Mouse (Mus musculus) forebrain, embryonic 13.5 days (tissue): ENCODE data around the gene Nme2. TPM values are rescaled to one million over a fixed set of nuclear protein-coding genes. Genes with fewer than 3 reads are reported as not detected.
A peak's percentile ranks its signal among the peaks of the same experiment; 100 is the strongest.

Experiments used
- ATAC-seq: fragments of 200-750 bp; cut with Nextera tagmentation; 2 replicates; pipeline ENCODE4 v1.8.0; 2017
- H3K27ac ChIP-seq: fragments of 300-500 bp; sonication (generic); 2 replicates; pipeline ENCODE4 v1.5.1; 2015; ENCODE audit warnings: inconsistent platforms, mild to moderate bottlenecking, moderate library complexity
- H3K27me3 ChIP-seq: fragments of 300-500 bp; sonication (generic); 2 replicates; pipeline ENCODE4 v1.6.1; 2015; ENCODE audit warnings: mild to moderate bottlenecking, inconsistent platforms
- H3K36me3 ChIP-seq: fragments of 300-500 bp; sonication (generic); 2 replicates; pipeline ENCODE4 v1.6.1; 2015; ENCODE audit warnings: mild to moderate bottlenecking, inconsistent platforms; ENCODE audit not compliant: poor library complexity, severe bottlenecking
- H3K4me1 ChIP-seq: fragments of 300-500 bp; sonication (generic); 2 replicates; pipeline ENCODE4 v1.6.1; 2015; ENCODE audit warnings: inconsistent platforms
- H3K4me2 ChIP-seq: fragments of 300-500 bp; sonication (generic); 2 replicates; pipeline ENCODE4 v1.6.1; 2015; ENCODE audit warnings: inconsistent platforms, mild to moderate bottlenecking, moderate library complexity
- H3K4me3 ChIP-seq: fragments of 300-500 bp; sonication (generic); 2 replicates; pipeline ENCODE4 v1.5.1; 2015; ENCODE audit warnings: mild to moderate bottlenecking, inconsistent platforms
- H3K9ac ChIP-seq: fragments of 300-500 bp; sonication (generic); 2 replicates; pipeline ENCODE4 v1.6.1; 2015; ENCODE audit warnings: mild to moderate bottlenecking, inconsistent platforms
- H3K9me3 ChIP-seq: fragments of 300-500 bp; sonication (generic); replicated peaks from 2 replicates; pipeline ENCODE4 v1.6.1; 2016; ENCODE audit warnings: inconsistent platforms
- WGBS: fragments of 180-500 bp; shearing (Covaris S2); methylation state at CpG from one replicate; pipeline ENCODE4 v1.1.7; 2015; 5-methylcytosine and 5-hydroxymethylcytosine counted together
- polyA plus RNA-seq: library from polyadenylated mRNA; unstranded; fragments of >200 nt; fragmentation: Nextera tagmentation; extraction: Ambion mirVana; gene quantifications from 2 replicates; pipeline ENCODE4 v1.2.1, GENCODE M21; 2015

The Nme2 gene
- polyA plus RNA-seq, result 98.8 and 116 TPM in 2 replicates

- Histone ChIP-seq H3K36me3 (peaks cover 57% of the 10 kb centered on the region), H3K9me3 (no peaks in the 10 kb centered on the region), H3K4me2 (peak within 1 kb of the TSS; percentile 89), H3K9ac (peak within 1 kb of the TSS; percentile 78), H3K27me3 (no peaks in the 10 kb centered on the region), H3K27ac (peak within 1 kb of the TSS; percentile 88), H3K4me1 (peaks cover 36% of the 10 kb centered on the region), H3K4me3 (peak within 1 kb of the TSS; percentile 70)
- 10% methylated on average over 6 of the region's 6 CpGs for WGBS
- ATAC-seq, result peak; percentile 19; the same call in 1 of the 2 replicates
Observed at GRCm38 (mm10) chr11:93956159-93956558, at the start of gene Nme2. Gene Nme2 (minus strand): TSS chr11:93956259.

GRCm38 (mm10) chr11:94003346-94003745 lies 47.3 kb upstream of the Nme2 start:
- 97% methylated on average over 2 of the region's 2 CpGs for WGBS
- no peaks in the 10 kb centered on the region for H3K9me3 ChIP-seq

GRCm38 (mm10) chr11:93999276-93999675 lies 43.2 kb upstream of the Nme2 start:
- Histone ChIP-seq H3K9ac (no peak overlapping the region), H3K4me2 (no peak overlapping the region)
- ATAC-seq, result no peak

More at GRCm38 (mm10) chr11:94003346-94003745, 47.3 kb upstream of the Nme2 start:
- no peak overlapping the region for H3K4me3 ChIP-seq
- peaks cover 12% of the 10 kb centered on the region for H3K4me1 ChIP-seq
- H3K36me3 ChIP-seq, result no peaks in the 10 kb centered on the region
- H3K4me2 ChIP-seq, result no peak overlapping the region
- H3K9ac ChIP-seq, result no peak overlapping the region
- H3K27ac ChIP-seq, result no peak overlapping the region
- no peak for ATAC-seq
- H3K27me3 ChIP-seq, result no peaks in the 10 kb centered on the region

GRCm38 (mm10) chr11:93997141-93997775 lies 41.2 kb upstream of the Nme2 start:
- H3K4me1 ChIP-seq, result peaks cover 38% of the 10 kb centered on the region
- H3K4me3 ChIP-seq, result peak overlapping the region; percentile 88
- H3K27me3 ChIP-seq, result no peaks in the 10 kb centered on the region
- no peaks in the 10 kb centered on the region for H3K9me3 ChIP-seq
- no peak for ATAC-seq
- H3K36me3 ChIP-seq, result no peaks in the 10 kb centered on the region
- H3K4me2 ChIP-seq, result peak overlapping the region; percentile 99
- H3K27ac ChIP-seq, result no peak overlapping the region
- 14% methylated on average over 13 of the region's 13 CpGs for WGBS
- H3K9ac ChIP-seq, result peak overlapping the region; percentile 83

More at GRCm38 (mm10) chr11:93999276-93999675, 43.2 kb upstream of the Nme2 start:
- Histone ChIP-seq H3K27ac (no peak overlapping the region), H3K4me1 (peaks cover 38% of the 10 kb centered on the region), H3K4me3 (no peak overlapping the region), H3K9me3 (no peaks in the 10 kb centered on the region), H3K36me3 (no peaks in the 10 kb centered on the region), H3K27me3 (no peaks in the 10 kb centered on the region)

- H3K9me3 ChIP-seq, result no peaks in the 10 kb centered on the region
- WGBS, result under 1% methylated on average over 58 of the region's 58 CpGs
- peak overlapping the region; percentile 99 for H3K4me2 ChIP-seq
- no peaks in the 10 kb centered on the region for H3K27me3 ChIP-seq
- H3K4me3 ChIP-seq, result peak overlapping the region; percentile 88
- H3K4me1 ChIP-seq, result peaks cover 38% of the 10 kb centered on the region
- peak overlapping the region; percentile 83 for H3K9ac ChIP-seq
- H3K36me3 ChIP-seq, result no peaks in the 10 kb centered on the region
- peak overlapping the region; percentile 93 for H3K27ac ChIP-seq
- peak; percentile 68 for ATAC-seq
Observed at GRCm38 (mm10) chr11:93996306-93997140, 40.5 kb upstream of the Nme2 start.

GRCm38 (mm10) chr11:93995720-93996305 lies 39.8 kb upstream of the Nme2 start, which contains the start of gene Spag9:
Gene Spag9 (plus strand): TSS chr11:93996091.
- no peaks in the 10 kb centered on the region for H3K36me3 ChIP-seq
- peaks cover 38% of the 10 kb centered on the region for H3K4me1 ChIP-seq
- H3K27me3 ChIP-seq, result no peaks in the 10 kb centered on the region
- ATAC-seq, result peak; percentile 94
- peak within 1 kb of the TSS; percentile 99 for H3K4me2 ChIP-seq
- under 1% methylated on average over 56 of the region's 70 CpGs for WGBS
- H3K4me3 ChIP-seq, result peak within 1 kb of the TSS; percentile 88
- H3K27ac ChIP-seq, result peak within 1 kb of the TSS; percentile 93
- no peaks in the 10 kb centered on the region for H3K9me3 ChIP-seq
- H3K9ac ChIP-seq, result peak within 1 kb of the TSS; percentile 83

- ATAC-seq, result peak; percentile 29
- Histone ChIP-seq H3K27ac (peak overlapping the region; percentile 93), H3K4me2 (peak overlapping the region; percentile 99), H3K36me3 (no peaks in the 10 kb centered on the region), H3K4me1 (peaks cover 38% of the 10 kb centered on the region), H3K9me3 (no peaks in the 10 kb centered on the region), H3K27me3 (no peaks in the 10 kb centered on the region), H3K4me3 (peak overlapping the region; percentile 88), H3K9ac (peak overlapping the region; percentile 83)
- WGBS, result 14% methylated on average over 15 of the region's 15 CpGs
Observed at GRCm38 (mm10) chr11:93995111-93995719, 39.2 kb upstream of the Nme2 start.

- Histone ChIP-seq H3K9ac (no peak overlapping the region; the same call in 1 of the 2 replicates), H3K27me3 (no peaks in the 10 kb centered on the region), H3K27ac (no peak overlapping the region), H3K9me3 (no peaks in the 10 kb centered on the region), H3K4me3 (no peak overlapping the region), H3K4me2 (peak overlapping the region; percentile 99), H3K4me1 (peaks cover 36% of the 10 kb centered on the region), H3K36me3 (no peaks in the 10 kb centered on the region)
- no peak for ATAC-seq
- WGBS, result 71% methylated on average over 5 of the region's 5 CpGs
Observed at GRCm38 (mm10) chr11:93994531-93994930, 38.5 kb upstream of the Nme2 start.

GRCm38 (mm10) chr11:93988328-93989062 lies 32.4 kb upstream of the Nme2 start:
- Histone ChIP-seq H3K27ac (no peak overlapping the region), H3K4me1 (no peaks in the 10 kb centered on the region), H3K9me3 (no peaks in the 10 kb centered on the region), H3K27me3 (no peaks in the 10 kb centered on the region), H3K4me2 (no peak overlapping the region), H3K36me3 (no peaks in the 10 kb centered on the region), H3K9ac (no peak overlapping the region), H3K4me3 (no peak overlapping the region)
- ATAC-seq, result no peak
- 71% methylated on average over 12 of the region's 12 CpGs for WGBS

GRCm38 (mm10) chr11:93987625-93988327 lies 31.7 kb upstream of the Nme2 start:
- Histone ChIP-seq H3K9me3 (no peaks in the 10 kb centered on the region), H3K4me1 (no peaks in the 10 kb centered on the region), H3K4me3 (no peak overlapping the region), H3K27ac (no peak overlapping the region), H3K36me3 (no peaks in the 10 kb centered on the region), H3K27me3 (no peaks in the 10 kb centered on the region), H3K4me2 (no peak overlapping the region), H3K9ac (no peak overlapping the region)
- ATAC-seq, result no peak
- 74% methylated on average over 8 of the region's 8 CpGs for WGBS

GRCm38 (mm10) chr11:93987026-93987425 lies 31.0 kb upstream of the Nme2 start:
- no peak for ATAC-seq
- H3K36me3 ChIP-seq, result no peaks in the 10 kb centered on the region
- 88% methylated on average over 4 of the region's 4 CpGs for WGBS
- no peak overlapping the region for H3K9ac ChIP-seq
- no peaks in the 10 kb centered on the region for H3K4me1 ChIP-seq
- no peaks in the 10 kb centered on the region for H3K27me3 ChIP-seq
- H3K9me3 ChIP-seq, result no peaks in the 10 kb centered on the region
- no peak overlapping the region for H3K4me2 ChIP-seq
- H3K27ac ChIP-seq, result no peak overlapping the region
- no peak overlapping the region for H3K4me3 ChIP-seq
